Mouse (Mus musculus): ENCODE measurements around the gene Cela1. TPM values are rescaled to one million over a fixed set of nuclear protein-coding genes. Genes with fewer than 3 reads are reported as not detected.

Gene Cela1
- polyA plus RNA-seq, 1 experiment from 2014 or later: 11.8 TPM

DNA sequence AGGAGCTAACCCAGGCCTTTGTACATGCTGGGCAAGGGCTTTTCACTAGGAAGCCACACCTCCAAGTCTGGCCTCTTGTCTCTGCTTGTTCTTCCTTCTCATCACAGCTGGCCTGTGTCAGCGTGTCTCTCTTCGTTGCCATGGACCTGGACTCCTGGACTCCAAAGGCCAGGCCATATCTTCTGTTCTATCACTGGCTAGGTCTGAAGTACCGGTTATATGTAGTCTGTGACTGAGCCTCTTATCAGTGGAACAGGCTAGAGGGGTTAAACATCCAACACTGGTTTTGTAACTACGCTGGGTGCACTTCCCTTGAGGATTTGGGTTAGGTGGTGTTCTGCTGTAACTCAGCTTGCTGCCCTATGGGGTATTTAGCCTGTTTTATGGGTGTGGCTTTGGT lies 34.3 kb upstream of the Cela1 start:
- H3K4me3 ChIP-seq (replicated peaks): no peak overlapping the region
- no peak for ATAC-seq (ENCODE audit: low read depth)
- 0 out of 2 replicates have a peak, but pooled peaks cover 7% of the 10 kb centered on the region for H3K4me1 ChIP-seq (replicated peaks)
- H3K9ac ChIP-seq: no peak overlapping the region
- H3K36me3 ChIP-seq: no peaks in the 10 kb centered on the region
- WGBS (ENCODE audit: insufficient replicate concordance): 35% methylated on average over 4 of the region's 4 CpGs
- H3K27ac ChIP-seq: no peak overlapping the region
- no peak for DNase-seq
- no peak overlapping the region for H3K4me2 ChIP-seq
- H3K27me3 ChIP-seq: peaks cover 37% of the 10 kb centered on the region
- H3K9me3 ChIP-seq (replicated peaks): 0 out of 2 replicates have a peak, but pooled peaks cover 4% of the 10 kb centered on the region

DNA sequence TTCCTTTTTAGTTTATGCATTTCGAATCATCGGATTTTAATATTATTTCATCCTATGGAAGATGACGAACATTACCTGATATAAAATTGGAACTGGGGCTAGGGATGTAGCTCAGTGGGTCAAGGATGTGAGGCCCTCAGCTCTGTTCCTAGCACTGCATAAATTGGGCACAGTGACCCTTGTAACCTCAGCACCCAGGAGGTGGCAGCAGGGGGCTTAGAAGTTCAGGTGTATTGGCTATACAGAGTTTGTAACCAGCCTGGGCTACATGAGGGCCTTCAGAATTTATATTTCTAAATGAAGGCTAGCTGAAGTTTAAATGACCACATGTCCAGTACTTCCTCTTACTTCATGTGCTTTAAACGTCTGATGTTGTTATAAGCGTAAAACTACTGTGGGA lies 33.7 kb upstream of the Cela1 start:
- Histone ChIP-seq H3K36me3 (no peaks in the 10 kb centered on the region), H3K4me1 (replicated peaks) (0 out of 2 replicates have a peak, but pooled peaks cover 7% of the 10 kb centered on the region), H3K9me3 (replicated peaks) (0 out of 2 replicates have a peak, but pooled peaks cover 4% of the 10 kb centered on the region), H3K27me3 (peaks cover 31% of the 10 kb centered on the region), H3K9ac (no peak overlapping the region), H3K27ac (no peak overlapping the region), H3K4me3 (replicated peaks) (no peak overlapping the region), H3K4me2 (no peak overlapping the region)
- WGBS (ENCODE audit: insufficient replicate concordance): 79% methylated on average over 5 of the region's 5 CpGs
- ATAC-seq (ENCODE audit: low read depth): no peak
- no peak for DNase-seq

DNA sequence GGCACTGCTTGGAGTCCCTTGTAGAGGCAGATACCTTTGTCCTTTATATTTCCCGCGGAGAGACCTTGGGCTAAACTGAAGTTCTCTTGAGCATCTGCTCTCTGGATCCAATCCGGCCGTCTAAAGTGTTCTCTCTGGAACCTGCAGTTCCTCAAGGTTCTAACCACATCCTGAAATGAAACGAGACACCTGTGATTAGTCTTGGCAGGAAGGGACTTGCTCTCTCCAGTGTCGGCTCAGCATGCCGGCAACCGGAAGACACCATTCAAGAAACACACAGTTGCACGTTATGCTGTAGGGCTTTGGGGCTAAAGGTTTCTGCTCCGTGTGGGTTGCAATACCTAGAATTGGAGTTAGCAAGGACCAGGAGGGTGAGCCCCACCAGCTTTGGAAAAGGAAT lies 32.3 kb upstream of the Cela1 start:
- no peak overlapping the region for H3K27ac ChIP-seq
- no peaks in the 10 kb centered on the region for H3K36me3 ChIP-seq
- DNase-seq (no peak), ATAC-seq (ENCODE audit: low read depth) (no peak)
- H3K27me3 ChIP-seq: peaks cover 21% of the 10 kb centered on the region
- H3K4me1 ChIP-seq (replicated peaks): 0 out of 2 replicates have a peak, but pooled peaks cover 7% of the 10 kb centered on the region
- WGBS (ENCODE audit: insufficient replicate concordance): 68% methylated on average over 10 of the region's 10 CpGs
- H3K9me3 ChIP-seq (replicated peaks): 0 out of 2 replicates have a peak, but pooled peaks cover 4% of the 10 kb centered on the region
- no peak overlapping the region for H3K4me2 ChIP-seq
- no peak overlapping the region for H3K4me3 ChIP-seq (replicated peaks)
- H3K9ac ChIP-seq: no peak overlapping the region

DNA sequence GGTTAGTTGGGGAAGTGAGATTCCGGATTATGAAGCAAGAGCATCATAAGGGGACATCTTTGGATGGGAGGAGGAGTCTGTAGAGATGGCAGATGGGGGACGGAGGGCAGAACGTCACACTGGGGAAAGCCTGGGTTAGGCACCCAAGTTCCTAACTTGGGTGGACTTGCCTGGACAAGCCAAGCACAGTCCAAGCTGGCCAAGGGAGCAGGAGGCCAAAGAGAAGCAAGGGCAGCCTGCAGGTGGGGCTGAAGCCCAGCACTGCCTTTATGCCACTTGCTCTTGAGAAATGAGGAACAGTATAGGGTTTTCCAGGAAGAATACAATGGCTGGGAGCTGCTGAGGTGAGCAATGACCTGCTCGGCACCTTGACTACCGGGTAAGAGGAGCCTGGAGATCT lies 31.5 kb upstream of the Cela1 start:
- Histone ChIP-seq H3K9ac (no peak overlapping the region), H3K36me3 (no peaks in the 10 kb centered on the region), H3K4me1 (replicated peaks) (0 out of 2 replicates have a peak, but pooled peaks cover 7% of the 10 kb centered on the region), H3K4me3 (replicated peaks) (no peak overlapping the region), H3K27ac (no peak overlapping the region), H3K9me3 (replicated peaks) (0 out of 2 replicates have a peak, but pooled peaks cover 4% of the 10 kb centered on the region), H3K4me2 (no peak overlapping the region), H3K27me3 (peaks cover 21% of the 10 kb centered on the region)
- no peak for ATAC-seq (ENCODE audit: low read depth)
- WGBS (ENCODE audit: insufficient replicate concordance): 70% methylated on average over 5 of the region's 5 CpGs
- no peak for DNase-seq

DNA sequence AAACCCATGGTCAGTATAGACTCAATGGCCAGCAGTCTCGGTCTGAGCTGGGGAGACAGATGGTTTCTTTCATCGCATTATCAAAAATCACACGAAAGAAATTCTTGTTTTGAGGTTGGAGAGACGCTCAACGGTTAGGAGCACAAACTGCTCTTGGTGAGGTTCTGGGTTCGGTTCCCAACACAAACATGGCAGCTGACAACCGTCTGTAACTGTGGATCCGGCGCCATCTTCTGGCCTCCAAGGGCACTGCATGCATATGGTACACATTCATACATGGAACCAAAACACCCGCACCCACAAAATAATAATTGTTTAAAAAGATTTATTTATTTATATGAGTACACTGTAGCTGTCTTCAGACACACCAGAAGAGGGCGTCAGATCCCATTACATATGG lies 30.9 kb upstream of the Cela1 start:
- peaks cover 15% of the 10 kb centered on the region for H3K27me3 ChIP-seq

DNA sequence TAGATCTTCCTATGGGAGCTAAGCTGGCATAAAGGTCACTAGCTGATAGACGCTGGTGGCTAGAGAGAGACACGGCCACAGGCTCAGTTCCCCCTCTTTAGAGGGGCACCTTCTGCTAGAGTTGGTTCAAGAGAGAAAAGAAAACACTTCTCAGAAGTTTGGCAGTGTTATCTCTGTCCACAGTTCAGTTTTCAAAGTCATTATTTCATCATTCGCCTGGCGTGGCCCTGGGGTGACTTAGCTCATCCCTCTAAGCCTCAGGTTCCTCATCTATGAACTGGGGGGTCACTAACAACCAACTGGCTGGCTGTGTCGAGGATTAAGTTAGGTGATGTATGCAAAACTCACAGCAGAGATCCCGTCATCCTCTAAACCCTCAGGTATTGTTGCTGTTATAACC lies 30.2 kb upstream of the Cela1 start:
- no peak overlapping the region for H3K4me3 ChIP-seq (replicated peaks)
- WGBS (ENCODE audit: insufficient replicate concordance): 45% methylated on average over 6 of the region's 6 CpGs
- no peaks in the 10 kb centered on the region for H3K36me3 ChIP-seq
- no peak overlapping the region for H3K9ac ChIP-seq
- ATAC-seq (ENCODE audit: low read depth) (no peak), DNase-seq (no peak)
- H3K9me3 ChIP-seq (replicated peaks): 0 out of 2 replicates have a peak, but pooled peaks cover 4% of the 10 kb centered on the region
- no peak overlapping the region for H3K4me2 ChIP-seq
- H3K4me1 ChIP-seq (replicated peaks): 0 out of 2 replicates have a peak, but pooled peaks cover 7% of the 10 kb centered on the region
- H3K27me3 ChIP-seq: peaks cover 15% of the 10 kb centered on the region; the same call in 1 of the 2 replicates
- H3K27ac ChIP-seq: no peak overlapping the region

More for the DNA sequence above, 30.9 kb upstream of the Cela1 start:
- H3K4me2 ChIP-seq: no peak overlapping the region
- H3K36me3 ChIP-seq: no peaks in the 10 kb centered on the region
- DNase-seq: no peak
- H3K9me3 ChIP-seq (replicated peaks): 0 out of 2 replicates have a peak, but pooled peaks cover 4% of the 10 kb centered on the region
- no peak overlapping the region for H3K27ac ChIP-seq
- no peak for ATAC-seq (ENCODE audit: low read depth)
- no peak overlapping the region for H3K4me3 ChIP-seq (replicated peaks)
- 0 out of 2 replicates have a peak, but pooled peaks cover 7% of the 10 kb centered on the region for H3K4me1 ChIP-seq (replicated peaks)
- H3K9ac ChIP-seq: no peak overlapping the region
- 73% methylated on average over 11 of the region's 11 CpGs for WGBS (ENCODE audit: insufficient replicate concordance)

DNA sequence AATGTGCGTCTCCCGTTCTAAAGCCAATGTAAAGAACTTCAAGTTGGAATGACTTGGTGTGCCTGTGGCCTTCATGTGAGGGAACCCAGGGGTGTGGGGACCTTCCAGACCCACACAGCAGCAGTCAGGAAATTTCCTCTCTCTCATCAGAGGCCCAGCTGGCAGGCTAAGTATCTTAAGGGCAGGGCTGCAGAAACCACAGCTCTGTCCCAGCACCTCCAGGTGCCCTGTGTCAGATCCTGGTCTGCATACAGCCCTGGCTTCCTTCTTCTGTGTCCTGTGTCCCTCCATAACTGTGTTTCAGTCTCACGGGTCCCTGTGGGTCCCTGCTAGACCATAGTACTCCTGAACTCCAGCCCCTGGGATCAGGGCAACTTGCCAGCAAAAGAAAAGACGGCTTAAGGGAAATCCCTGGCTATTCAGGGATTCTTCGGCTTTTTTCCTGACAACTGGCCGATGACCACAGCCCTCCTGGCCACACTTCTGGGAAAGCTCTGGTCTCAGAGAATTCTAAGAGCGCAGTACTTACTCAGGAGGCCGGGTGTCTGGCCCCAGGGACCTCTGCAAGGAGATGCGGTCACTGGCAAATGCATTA lies 27.8 kb upstream of the Cela1 start:
- DNase-seq (no peak), ATAC-seq (ENCODE audit: low read depth) (no peak)
- H3K9me3 ChIP-seq (replicated peaks): 0 out of 2 replicates have a peak, but pooled peaks cover 4% of the 10 kb centered on the region
- H3K4me1 ChIP-seq (replicated peaks): 0 out of 2 replicates have a peak, but pooled peaks cover 2% of the 10 kb centered on the region
- 64% methylated on average over 9 of the region's 9 CpGs for WGBS (ENCODE audit: insufficient replicate concordance)
- no peaks in the 10 kb centered on the region for H3K36me3 ChIP-seq
- no peak overlapping the region for H3K4me3 ChIP-seq (replicated peaks)
- H3K27ac ChIP-seq: no peak overlapping the region
- peaks cover 10% of the 10 kb centered on the region; the same call in 1 of the 2 replicates for H3K27me3 ChIP-seq
- H3K9ac ChIP-seq: no peak overlapping the region
- H3K4me2 ChIP-seq: no peak overlapping the region

DNA sequence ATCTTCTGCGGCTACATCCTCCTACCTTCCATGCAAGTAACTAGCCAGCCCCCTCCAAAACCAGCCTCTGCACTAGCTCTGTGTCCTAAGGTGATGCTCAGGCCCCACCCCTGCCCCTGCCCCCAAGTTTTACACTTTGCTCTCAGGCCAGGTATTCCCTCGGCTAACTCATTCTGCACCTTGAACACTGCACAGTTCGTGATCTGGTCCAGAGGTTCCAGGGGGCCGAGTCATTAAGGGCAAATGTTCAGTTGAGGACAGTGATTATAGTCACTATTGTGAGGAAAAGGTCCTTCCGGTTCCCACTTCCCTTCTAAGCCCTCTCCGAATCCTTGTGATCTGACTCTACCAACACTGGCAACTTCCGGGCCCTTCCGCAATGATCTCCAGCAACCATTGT lies 26.7 kb upstream of the Cela1 start:
- WGBS (ENCODE audit: insufficient replicate concordance): 69% methylated on average over 8 of the region's 8 CpGs
- DNase-seq (no peak), ATAC-seq (ENCODE audit: low read depth) (no peak)
- Histone ChIP-seq H3K27me3 (no peaks in the 10 kb centered on the region), H3K27ac (no peak overlapping the region), H3K4me3 (replicated peaks) (no peak overlapping the region), H3K4me1 (replicated peaks) (0 out of 2 replicates have a peak, but pooled peaks cover 2% of the 10 kb centered on the region), H3K9ac (no peak overlapping the region), H3K4me2 (no peak overlapping the region), H3K9me3 (replicated peaks) (0 out of 2 replicates have a peak, but pooled peaks cover 4% of the 10 kb centered on the region), H3K36me3 (no peaks in the 10 kb centered on the region)

DNA sequence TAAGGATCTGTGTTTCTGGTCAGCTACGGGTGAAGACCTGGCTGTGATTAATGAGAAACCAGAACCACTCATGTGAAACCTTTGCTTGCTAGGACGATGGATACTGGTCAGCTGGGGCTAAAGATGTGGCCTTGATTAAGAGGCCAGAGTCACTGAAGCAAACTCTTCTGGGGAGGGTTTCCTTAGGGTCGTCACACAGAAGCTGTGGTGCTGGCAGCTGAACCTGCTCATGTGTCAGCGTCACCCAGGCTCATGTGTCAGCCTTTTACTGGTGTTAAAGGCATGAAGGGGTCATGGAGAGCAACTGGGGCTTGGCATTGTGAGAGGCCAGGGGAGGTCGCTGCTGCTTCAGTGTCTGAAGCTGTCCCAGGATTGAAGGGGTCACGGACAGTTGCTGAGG lies 23.1 kb upstream of the Cela1 start:
- Histone ChIP-seq H3K9me3 (replicated peaks) (no peaks in the 10 kb centered on the region), H3K9ac (no peak overlapping the region), H3K27me3 (no peaks in the 10 kb centered on the region), H3K4me3 (replicated peaks) (no peak overlapping the region), H3K27ac (no peak overlapping the region), H3K36me3 (no peaks in the 10 kb centered on the region), H3K4me1 (replicated peaks) (peaks cover 18% of the 10 kb centered on the region), H3K4me2 (no peak overlapping the region)
- ATAC-seq (ENCODE audit: low read depth) (no peak), DNase-seq (no peak)
- WGBS (ENCODE audit: insufficient replicate concordance): 61% methylated on average over 6 of the region's 6 CpGs

DNA sequence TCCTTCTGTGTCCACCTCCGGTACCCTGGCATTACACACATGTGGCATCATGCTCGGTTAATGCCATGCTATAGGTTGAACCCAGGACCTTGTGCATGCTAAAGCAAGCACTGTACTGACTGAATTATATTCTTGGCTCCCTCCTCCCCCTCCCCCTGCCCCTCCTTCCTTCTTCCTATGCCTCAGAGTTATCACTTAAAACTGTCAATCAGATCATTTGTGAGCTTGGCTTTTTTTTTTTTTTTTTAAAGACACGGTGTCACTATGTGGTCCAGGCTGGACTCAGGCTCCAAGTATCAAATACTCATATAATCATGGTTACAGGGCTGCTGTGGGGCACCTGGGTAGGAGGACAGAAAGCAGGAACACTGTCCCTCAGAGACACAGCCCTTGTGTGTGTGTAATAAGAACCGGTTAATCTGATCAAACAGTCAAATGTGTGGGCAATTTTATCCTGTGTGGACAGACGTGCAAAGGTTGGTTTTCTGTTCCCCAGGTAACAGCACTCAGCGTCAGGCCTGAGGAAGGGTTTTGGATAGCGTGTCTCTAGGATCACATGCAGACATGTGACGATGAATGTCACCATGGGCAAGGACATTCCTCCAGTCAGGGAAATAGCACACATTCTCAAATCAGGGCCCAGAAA lies 20.8 kb upstream of the Cela1 start:
- ATAC-seq (ENCODE audit: low read depth) (no peak), DNase-seq (no peak)
- H3K9ac ChIP-seq: no peak overlapping the region
- peaks cover 12% of the 10 kb centered on the region for H3K27me3 ChIP-seq
- H3K9me3 ChIP-seq (replicated peaks): no peaks in the 10 kb centered on the region
- H3K4me3 ChIP-seq (replicated peaks): no peak overlapping the region
- WGBS (ENCODE audit: insufficient replicate concordance): 33% methylated on average over 8 of the region's 8 CpGs
- H3K36me3 ChIP-seq: no peaks in the 10 kb centered on the region
- peaks cover 25% of the 10 kb centered on the region for H3K4me1 ChIP-seq (replicated peaks)
- H3K4me2 ChIP-seq: no peak overlapping the region
- H3K27ac ChIP-seq: no peak overlapping the region

DNA sequence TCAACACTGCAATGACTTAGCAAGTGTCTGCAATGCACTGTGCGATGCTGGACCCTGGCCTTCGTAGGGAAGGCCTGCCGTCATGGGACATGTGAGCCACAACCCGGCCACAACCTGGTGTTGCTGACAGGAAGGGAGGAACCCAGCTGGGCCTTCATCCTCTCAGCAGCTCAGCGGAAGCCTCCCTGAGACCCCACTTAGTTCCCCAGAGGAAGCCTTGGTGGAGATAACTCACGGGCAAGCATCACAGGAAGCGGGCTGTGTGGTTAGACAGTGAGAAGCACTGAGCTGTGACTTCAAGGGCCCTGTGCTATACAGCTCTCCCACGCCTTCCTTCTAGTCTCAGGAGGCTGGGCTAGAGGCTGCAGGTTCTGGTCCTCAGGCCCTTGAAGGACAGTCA lies 18.5 kb upstream of the Cela1 start:
- peak; percentile 18 for DNase-seq
- Histone ChIP-seq H3K9me3 (replicated peaks) (no peaks in the 10 kb centered on the region), H3K4me2 (no peak overlapping the region), H3K9ac (no peak overlapping the region), H3K36me3 (no peaks in the 10 kb centered on the region), H3K27me3 (peaks cover 19% of the 10 kb centered on the region), H3K27ac (no peak overlapping the region), H3K4me1 (replicated peaks) (peaks cover 41% of the 10 kb centered on the region), H3K4me3 (replicated peaks) (no peak overlapping the region)
- no peak for ATAC-seq (ENCODE audit: low read depth)
- WGBS (ENCODE audit: insufficient replicate concordance): 25% methylated on average over 8 of the region's 8 CpGs

Measured in liver, embryonic 13.5 days (tissue).